Mouse (Mus musculus): ENCODE results near the gene Plaur. TPM values are rescaled to one million over a fixed set of nuclear protein-coding genes. Genes with fewer than 3 reads are reported as not detected.

The Plaur gene
- polyA plus RNA-seq, 1 experiment from 2014 or later = 6.6 TPM

GRCm38 (mm10) chr7:24454199-24454598 is 8.1 kb upstream of the Plaur start:
- Histone ChIP-seq H3K27me3 (ENCODE audit: control insufficient read depth, insufficient read depth, low read depth, low read length) (no peaks in the 10 kb centered on the region), H3K4me3 (ENCODE audit: low read depth, low read length) (no peak overlapping the region), H3K36me3 (ENCODE audit: control insufficient read depth, insufficient read depth) (no peaks in the 10 kb centered on the region), H3K4me1 (ENCODE audit: control insufficient read depth, low read depth, low read length) (peaks cover 4% of the 10 kb centered on the region), H3K4me2 (ENCODE audit: low read depth, low read length) (no peak overlapping the region), H3K9ac (ENCODE audit: low read depth, low read length) (no peak overlapping the region), H3K27ac (ENCODE audit: low read length) (no peak overlapping the region), H3K9me3 (replicated peaks; ENCODE audit: control insufficient read depth, low read length) (no peaks in the 10 kb centered on the region)
- 42% methylated on average over 2 of the region's 2 CpGs for WGBS (ENCODE audit: insufficient replicate concordance)
- no peak for ATAC-seq (ENCODE audit: low read depth)

- H3K36me3 ChIP-seq (ENCODE audit: control insufficient read depth, insufficient read depth) = no peaks in the 10 kb centered on the region
- no peak overlapping the region for H3K27ac ChIP-seq (ENCODE audit: low read length)
- ATAC-seq (ENCODE audit: low read depth) = no peak
- no peaks in the 10 kb centered on the region for H3K4me1 ChIP-seq (ENCODE audit: control insufficient read depth, low read depth, low read length)
- no peaks in the 10 kb centered on the region for H3K27me3 ChIP-seq (ENCODE audit: control insufficient read depth, insufficient read depth, low read depth, low read length)
- no peak overlapping the region for H3K4me2 ChIP-seq (ENCODE audit: low read depth, low read length)
- no peaks in the 10 kb centered on the region for H3K9me3 ChIP-seq (replicated peaks; ENCODE audit: control insufficient read depth, low read length)
- no peak overlapping the region for H3K4me3 ChIP-seq (ENCODE audit: low read depth, low read length)
- H3K9ac ChIP-seq (ENCODE audit: low read depth, low read length) = no peak overlapping the region
- WGBS (ENCODE audit: insufficient replicate concordance) = 59% methylated on average over 5 of the region's 5 CpGs
Measured at GRCm38 (mm10) chr7:24455726-24456125, 6.6 kb upstream of the Plaur start.

GRCm38 (mm10) chr7:24457726-24458370 is 4.4 kb upstream of the Plaur start:
- Histone ChIP-seq H3K4me3 (ENCODE audit: low read depth, low read length) (no peak overlapping the region), H3K36me3 (ENCODE audit: control insufficient read depth, insufficient read depth) (no peaks in the 10 kb centered on the region), H3K4me1 (ENCODE audit: control insufficient read depth, low read depth, low read length) (no peaks in the 10 kb centered on the region; the same call in 1 of the 2 replicates), H3K27me3 (ENCODE audit: control insufficient read depth, insufficient read depth, low read depth, low read length) (peaks cover 3% of the 10 kb centered on the region; the same call in 1 of the 2 replicates), H3K27ac (ENCODE audit: low read length) (peak overlapping the region; percentile 30; the same call in 1 of the 2 replicates), H3K9me3 (replicated peaks; ENCODE audit: control insufficient read depth, low read length) (no peaks in the 10 kb centered on the region), H3K4me2 (ENCODE audit: low read depth, low read length) (no peak overlapping the region), H3K9ac (ENCODE audit: low read depth, low read length) (no peak overlapping the region; the same call in 1 of the 2 replicates)
- WGBS (ENCODE audit: insufficient replicate concordance) = 22% methylated on average over 10 of the region's 10 CpGs
- ATAC-seq (ENCODE audit: low read depth) = no peak

- H3K27ac ChIP-seq (ENCODE audit: low read length) = peak overlapping the region; percentile 43; the same call in 1 of the 2 replicates
- H3K4me3 ChIP-seq (ENCODE audit: low read depth, low read length) = no peak overlapping the region
- H3K27me3 ChIP-seq (ENCODE audit: control insufficient read depth, insufficient read depth, low read depth, low read length) = peaks cover 3% of the 10 kb centered on the region; the same call in 1 of the 2 replicates
- no peak overlapping the region for H3K9ac ChIP-seq (ENCODE audit: low read depth, low read length)
- H3K9me3 ChIP-seq (replicated peaks; ENCODE audit: control insufficient read depth, low read length) = no peaks in the 10 kb centered on the region
- 53% methylated on average over 5 of the region's 5 CpGs for WGBS (ENCODE audit: insufficient replicate concordance)
- no peaks in the 10 kb centered on the region for H3K36me3 ChIP-seq (ENCODE audit: control insufficient read depth, insufficient read depth)
- ATAC-seq (ENCODE audit: low read depth) = no peak
- H3K4me1 ChIP-seq (ENCODE audit: control insufficient read depth, low read depth, low read length) = no peaks in the 10 kb centered on the region; the same call in 1 of the 2 replicates
- H3K4me2 ChIP-seq (ENCODE audit: low read depth, low read length) = no peak overlapping the region
Measured at GRCm38 (mm10) chr7:24459440-24459839, 2.8 kb upstream of the Plaur start.

- WGBS (ENCODE audit: insufficient replicate concordance) = 63% methylated on average over 3 of the region's 3 CpGs
- H3K36me3 ChIP-seq (ENCODE audit: control insufficient read depth, insufficient read depth) = no peaks in the 10 kb centered on the region
- H3K9ac ChIP-seq (ENCODE audit: low read depth, low read length) = no peak overlapping the region
- no peak overlapping the region for H3K4me2 ChIP-seq (ENCODE audit: low read depth, low read length)
- H3K27me3 ChIP-seq (ENCODE audit: control insufficient read depth, insufficient read depth, low read depth, low read length) = peaks cover 3% of the 10 kb centered on the region; the same call in 1 of the 2 replicates
- H3K27ac ChIP-seq (ENCODE audit: low read length) = peak overlapping the region; percentile 43; the same call in 1 of the 2 replicates
- no peak for ATAC-seq (ENCODE audit: low read depth)
- no peaks in the 10 kb centered on the region for H3K9me3 ChIP-seq (replicated peaks; ENCODE audit: control insufficient read depth, low read length)
- H3K4me1 ChIP-seq (ENCODE audit: control insufficient read depth, low read depth, low read length) = no peaks in the 10 kb centered on the region; the same call in 1 of the 2 replicates
- no peak overlapping the region for H3K4me3 ChIP-seq (ENCODE audit: low read depth, low read length)
Measured at GRCm38 (mm10) chr7:24459843-24460242, 2.4 kb upstream of the Plaur start.

- no peak overlapping the region for H3K4me3 ChIP-seq (ENCODE audit: low read depth, low read length)
- H3K4me2 ChIP-seq (ENCODE audit: low read depth, low read length) = 0 out of 2 replicates have a peak overlapping the region, but pooled peaks have one; percentile 7
- no peak for ATAC-seq (ENCODE audit: low read depth)
- H3K9ac ChIP-seq (ENCODE audit: low read depth, low read length) = no peak overlapping the region
- H3K27me3 ChIP-seq (ENCODE audit: control insufficient read depth, insufficient read depth, low read depth, low read length) = peaks cover 3% of the 10 kb centered on the region; the same call in 1 of the 2 replicates
- H3K4me1 ChIP-seq (ENCODE audit: control insufficient read depth, low read depth, low read length) = no peaks in the 10 kb centered on the region; the same call in 1 of the 2 replicates
- H3K36me3 ChIP-seq (ENCODE audit: control insufficient read depth, insufficient read depth) = no peaks in the 10 kb centered on the region
- no peaks in the 10 kb centered on the region for H3K9me3 ChIP-seq (replicated peaks; ENCODE audit: control insufficient read depth, low read length)
- H3K27ac ChIP-seq (ENCODE audit: low read length) = no peak overlapping the region
- 23% methylated on average over 14 of the region's 14 CpGs for WGBS (ENCODE audit: insufficient replicate concordance)
Measured at GRCm38 (mm10) chr7:24461376-24462051, 770 bp upstream of the Plaur start.

- ATAC-seq (ENCODE audit: low read depth) = no peak
- Histone ChIP-seq H3K4me2 (ENCODE audit: low read depth, low read length) (0 out of 2 replicates have a peak overlapping the region, but pooled peaks have one; percentile 15), H3K9ac (ENCODE audit: low read depth, low read length) (no peak overlapping the region), H3K27ac (ENCODE audit: low read length) (no peak overlapping the region), H3K4me3 (ENCODE audit: low read depth, low read length) (no peak overlapping the region), H3K36me3 (ENCODE audit: control insufficient read depth, insufficient read depth) (peaks cover 5% of the 10 kb centered on the region), H3K4me1 (ENCODE audit: control insufficient read depth, low read depth, low read length) (no peaks in the 10 kb centered on the region; the same call in 1 of the 2 replicates), H3K27me3 (ENCODE audit: control insufficient read depth, insufficient read depth, low read depth, low read length) (peaks cover under 1% of the 10 kb centered on the region; the same call in 1 of the 2 replicates), H3K9me3 (replicated peaks; ENCODE audit: control insufficient read depth, low read length) (no peaks in the 10 kb centered on the region; the same call in 1 of the 2 replicates)
- 54% methylated on average over 6 of the region's 6 CpGs for WGBS (ENCODE audit: insufficient replicate concordance)
Measured at GRCm38 (mm10) chr7:24466835-24467234, 4.6 kb downstream of the Plaur start.

- Histone ChIP-seq H3K4me1 (ENCODE audit: control insufficient read depth, low read depth, low read length) (no peaks in the 10 kb centered on the region; the same call in 1 of the 2 replicates), H3K36me3 (ENCODE audit: control insufficient read depth, insufficient read depth) (peaks cover 5% of the 10 kb centered on the region), H3K4me3 (ENCODE audit: low read depth, low read length) (no peak overlapping the region), H3K4me2 (ENCODE audit: low read depth, low read length) (no peak overlapping the region), H3K9me3 (replicated peaks; ENCODE audit: control insufficient read depth, low read length) (no peaks in the 10 kb centered on the region; the same call in 1 of the 2 replicates), H3K27me3 (ENCODE audit: control insufficient read depth, insufficient read depth, low read depth, low read length) (no peaks in the 10 kb centered on the region), H3K9ac (ENCODE audit: low read depth, low read length) (no peak overlapping the region), H3K27ac (ENCODE audit: low read length) (no peak overlapping the region)
- ATAC-seq (ENCODE audit: low read depth) = no peak
- 73% methylated on average over 5 of the region's 5 CpGs for WGBS (ENCODE audit: insufficient replicate concordance)
Measured at GRCm38 (mm10) chr7:24467886-24468285, 5.6 kb downstream of the Plaur start.

GRCm38 (mm10) chr7:24469126-24469525 is 6.8 kb downstream of the Plaur start:
- Histone ChIP-seq H3K27me3 (ENCODE audit: control insufficient read depth, insufficient read depth, low read depth, low read length) (no peaks in the 10 kb centered on the region), H3K9ac (ENCODE audit: low read depth, low read length) (no peak overlapping the region), H3K4me1 (ENCODE audit: control insufficient read depth, low read depth, low read length) (no peaks in the 10 kb centered on the region; the same call in 1 of the 2 replicates), H3K9me3 (replicated peaks; ENCODE audit: control insufficient read depth, low read length) (no peaks in the 10 kb centered on the region; the same call in 1 of the 2 replicates), H3K36me3 (ENCODE audit: control insufficient read depth, insufficient read depth) (peaks cover 5% of the 10 kb centered on the region), H3K27ac (ENCODE audit: low read length) (no peak overlapping the region), H3K4me2 (ENCODE audit: low read depth, low read length) (no peak overlapping the region), H3K4me3 (ENCODE audit: low read depth, low read length) (no peak overlapping the region)
- ATAC-seq (ENCODE audit: low read depth) = no peak
- 75% methylated on average over 3 of the region's 3 CpGs for WGBS (ENCODE audit: insufficient replicate concordance)
